Mouse (Mus musculus) splenic B cell, adult 2 months (primary cell): ENCODE measurements around the gene Rgs21.

Experiments
- DNase-seq: peaks from one replicate; pipeline ENCODE4 v3.0.0-alpha.2; 2011; ENCODE audit warnings: low read depth, low spot score
- H3K27me3 ChIP-seq: 2 replicates; pipeline ENCODE4 v1.6.1; 2012; ENCODE audit warnings: mild to moderate bottlenecking, low read length, moderate library complexity, mixed read lengths; ENCODE audit not compliant: control insufficient read depth, poor library complexity, insufficient read depth, severe bottlenecking
- H3K36me3 ChIP-seq: 2 replicates; pipeline ENCODE4 v1.6.1; 2012; ENCODE audit warnings: mild to moderate bottlenecking, low read length, moderate library complexity, mixed read lengths; ENCODE audit not compliant: control insufficient read depth, poor library complexity, insufficient read depth, severe bottlenecking

Rgs21 gene

GRCm38 (mm10) chr1:144567567-144567966, at the start of gene Rgs21:
Gene Rgs21, minus strand, starts transcription at chr1:144567667.
- no peaks in the 10 kb centered on the region for H3K36me3 ChIP-seq
- DNase-seq: no peak
- H3K27me3 ChIP-seq: no peaks in the 10 kb centered on the region

- no peak for DNase-seq
- H3K27me3 ChIP-seq: no peaks in the 10 kb centered on the region
- no peaks in the 10 kb centered on the region for H3K36me3 ChIP-seq
Observed at GRCm38 (mm10) chr1:144604071-144604470, 36.6 kb upstream of the Rgs21 start.

DNA sequence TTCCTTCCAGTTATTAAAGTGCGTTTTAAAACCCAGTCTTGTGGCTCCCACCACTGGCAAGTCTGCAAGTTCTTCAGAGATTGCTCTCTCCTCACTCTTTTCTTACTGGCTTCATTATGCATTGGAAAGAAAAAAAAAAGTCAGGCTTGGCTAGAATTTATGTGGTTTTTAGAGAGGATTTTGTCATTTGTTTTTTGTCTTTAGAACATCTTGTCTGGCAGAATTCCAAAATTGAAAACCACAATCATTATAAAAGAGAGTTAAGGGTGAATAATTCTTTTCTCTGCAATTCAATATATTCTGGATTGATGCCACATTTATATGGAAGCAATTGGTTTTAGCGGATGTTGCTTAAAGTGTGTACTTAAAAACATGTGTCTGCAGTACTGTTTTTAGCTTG, 35.5 kb upstream of the Rgs21 start:
- no peaks in the 10 kb centered on the region for H3K36me3 ChIP-seq
- no peak for DNase-seq
- no peaks in the 10 kb centered on the region for H3K27me3 ChIP-seq

GRCm38 (mm10) chr1:144579321-144579720, 11.9 kb upstream of the Rgs21 start:
- no peak for DNase-seq
- Histone ChIP-seq H3K27me3 (no peaks in the 10 kb centered on the region), H3K36me3 (no peaks in the 10 kb centered on the region)

- Histone ChIP-seq H3K36me3 (no peaks in the 10 kb centered on the region), H3K27me3 (no peaks in the 10 kb centered on the region)
- peak; percentile 3 for DNase-seq
Observed at GRCm38 (mm10) chr1:144572972-144573371, 5.5 kb upstream of the Rgs21 start.

- Histone ChIP-seq H3K36me3 (no peaks in the 10 kb centered on the region), H3K27me3 (no peaks in the 10 kb centered on the region)
- no peak for DNase-seq
Observed at GRCm38 (mm10) chr1:144569905-144570304, 2.4 kb upstream of the Rgs21 start.

- no peaks in the 10 kb centered on the region for H3K36me3 ChIP-seq
- no peaks in the 10 kb centered on the region for H3K27me3 ChIP-seq
- DNase-seq: no peak
Observed at GRCm38 (mm10) chr1:144545142-144545541, 22.3 kb downstream of the Rgs21 start.

GRCm38 (mm10) chr1:144544497-144544961, 22.9 kb downstream of the Rgs21 start:
- no peaks in the 10 kb centered on the region for H3K36me3 ChIP-seq
- no peak for DNase-seq
- H3K27me3 ChIP-seq: no peaks in the 10 kb centered on the region

GRCm38 (mm10) chr1:144531746-144532145, 35.7 kb downstream of the Rgs21 start:
- Histone ChIP-seq H3K36me3 (no peaks in the 10 kb centered on the region), H3K27me3 (no peaks in the 10 kb centered on the region)
- DNase-seq: no peak

GRCm38 (mm10) chr1:144517878-144518426, 49.5 kb downstream of the Rgs21 start:
- no peaks in the 10 kb centered on the region for H3K27me3 ChIP-seq
- no peaks in the 10 kb centered on the region for H3K36me3 ChIP-seq
- DNase-seq: no peak

GRCm38 (mm10) chr1:144502241-144502640, 65.2 kb downstream of the Rgs21 start:
- DNase-seq: no peak
- no peaks in the 10 kb centered on the region for H3K36me3 ChIP-seq
- no peaks in the 10 kb centered on the region; the same call in 1 of the 2 replicates for H3K27me3 ChIP-seq

DNA sequence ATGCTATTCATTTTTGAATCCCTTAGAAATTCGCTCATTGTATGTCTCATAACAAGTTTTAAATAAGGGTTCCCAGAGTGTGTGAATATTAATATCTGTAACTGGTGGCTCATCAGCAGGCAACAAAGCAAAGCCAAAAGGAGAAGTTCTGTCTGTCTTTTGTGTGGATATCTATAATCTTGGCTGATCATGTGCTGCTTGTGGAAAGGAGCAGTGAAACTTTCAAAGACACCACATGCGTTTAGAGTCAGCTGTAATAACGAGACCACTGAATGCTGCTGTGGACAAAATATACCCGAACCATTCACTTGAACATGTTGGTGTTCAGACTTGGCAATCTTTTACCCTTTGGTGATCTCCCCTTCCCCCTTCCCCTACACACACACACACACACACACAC, 67.0 kb downstream of the Rgs21 start:
- Histone ChIP-seq H3K27me3 (no peaks in the 10 kb centered on the region; the same call in 1 of the 2 replicates), H3K36me3 (no peaks in the 10 kb centered on the region)
- DNase-seq: no peak

- Histone ChIP-seq H3K27me3 (no peaks in the 10 kb centered on the region; the same call in 1 of the 2 replicates), H3K36me3 (no peaks in the 10 kb centered on the region)
- DNase-seq: no peak
Observed at GRCm38 (mm10) chr1:144499719-144500118, 67.7 kb downstream of the Rgs21 start.

- Histone ChIP-seq H3K36me3 (no peaks in the 10 kb centered on the region), H3K27me3 (no peaks in the 10 kb centered on the region; the same call in 1 of the 2 replicates)
- no peak for DNase-seq
Observed at GRCm38 (mm10) chr1:144498725-144499124, 68.7 kb downstream of the Rgs21 start.

- DNase-seq: no peak
- H3K27me3 ChIP-seq: no peaks in the 10 kb centered on the region; the same call in 1 of the 2 replicates
- no peaks in the 10 kb centered on the region for H3K36me3 ChIP-seq
Observed at GRCm38 (mm10) chr1:144498051-144498450, 69.4 kb downstream of the Rgs21 start.

DNA sequence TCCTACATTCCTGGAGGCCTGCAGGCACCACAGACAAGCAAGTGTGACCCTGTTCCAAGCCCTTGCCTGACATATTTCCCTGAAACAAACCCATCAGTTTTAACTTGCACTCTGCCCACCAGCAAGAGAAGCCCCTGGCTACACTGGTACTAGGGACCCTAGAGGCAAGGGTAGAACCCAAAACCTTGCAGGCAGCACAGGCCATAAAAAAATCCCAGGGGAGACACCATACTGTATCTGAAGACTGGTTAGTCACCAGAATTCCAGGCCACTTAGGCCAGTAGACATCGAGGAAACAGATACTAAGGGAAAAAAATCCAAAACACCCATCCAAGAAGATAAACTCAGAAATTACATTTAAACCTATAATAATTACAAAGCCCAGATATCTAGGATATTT, 74.1 kb downstream of the Rgs21 start:
- Histone ChIP-seq H3K36me3 (no peaks in the 10 kb centered on the region), H3K27me3 (no peaks in the 10 kb centered on the region)
- DNase-seq: no peak
